Mouse (Mus musculus): ENCODE measurements around the gene Elmo3. TPM values are rescaled to one million over a fixed set of nuclear protein-coding genes. Genes with fewer than 3 reads are reported as not detected.
A peak's percentile ranks its signal among the peaks of the same experiment; 100 is the strongest.

Elmo3 gene
- total RNA-seq, 4 experiments from 2014 or later = 1.5 to 3.0 (median 2.3) TPM

- peak; percentile 85 to 96 for DNase-seq (ENCODE audit: low spot score in 2 of 2)
Measured at GRCm38 (mm10) chr8:105326141-105326672, 20.8 kb downstream of the Elmo3 start, which contains the start of the genes Lrrc29 and Tmem208. Gene Lrrc29 (minus strand): TSS chr8:105326278. Gene Tmem208 (plus strand): TSS chr8:105326354.

DNA sequence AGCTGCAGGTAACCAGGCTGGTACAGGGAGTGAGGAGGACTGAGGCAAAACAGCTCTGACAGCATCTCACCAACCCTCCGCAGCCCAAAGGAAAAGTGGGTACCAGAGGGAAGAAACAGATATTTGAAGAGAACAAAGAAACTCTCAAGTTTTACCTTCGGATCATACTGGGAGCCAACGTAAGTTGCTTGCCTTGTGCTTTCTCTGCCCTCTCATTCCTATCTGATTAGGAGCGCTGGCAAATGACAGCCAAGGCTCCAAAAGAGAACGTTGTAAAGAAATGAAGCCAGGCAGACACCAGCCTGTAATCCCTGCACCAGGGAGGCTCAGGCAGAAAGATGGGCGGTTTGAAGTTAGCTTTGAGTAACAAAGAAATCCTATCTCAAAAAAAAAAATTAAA, 21.6 kb downstream of the Elmo3 start:
- DNase-seq (ENCODE audit: low spot score in 2 of 2) = no peak

- DNase-seq (ENCODE audit: low spot score in 2 of 2) = no peak
Measured at GRCm38 (mm10) chr8:105330325-105330724, 24.9 kb downstream of the Elmo3 start.

- DNase-seq (ENCODE audit: low spot score in 2 of 2) = no peak
Measured at GRCm38 (mm10) chr8:105331469-105331868, 26.1 kb downstream of the Elmo3 start.

DNA sequence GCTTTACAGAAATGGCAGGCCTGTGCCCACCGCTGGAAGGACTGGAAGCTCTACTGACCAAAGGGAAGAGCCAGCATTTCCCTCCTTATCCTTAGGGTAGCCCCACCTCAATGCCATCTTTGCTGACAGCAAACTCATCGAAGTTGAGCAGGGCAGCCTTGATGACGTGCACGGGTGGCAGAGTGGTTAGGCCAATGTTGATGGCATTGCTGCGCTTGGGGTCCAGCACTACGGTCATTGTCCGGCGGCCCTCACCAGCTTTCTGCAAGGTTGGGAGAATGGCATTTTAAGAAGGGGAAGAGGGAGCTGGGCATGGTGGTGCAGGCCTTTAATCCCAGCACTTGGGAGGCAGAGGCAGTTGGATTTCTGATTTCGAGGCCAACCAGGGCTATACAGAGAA, 26.5 kb downstream of the Elmo3 start:
- DNase-seq (ENCODE audit: low spot score in 2 of 2) = no peak

- DNase-seq (ENCODE audit: low spot score in 2 of 2) = no peak
Measured at GRCm38 (mm10) chr8:105332523-105332922, 27.1 kb downstream of the Elmo3 start.

- DNase-seq (ENCODE audit: low spot score in 2 of 2) = no peak
Measured at GRCm38 (mm10) chr8:105336373-105337130, 31.2 kb downstream of the Elmo3 start.

- DNase-seq (ENCODE audit: low spot score in 2 of 2) = no peak
Measured at GRCm38 (mm10) chr8:105338992-105339391, 33.6 kb downstream of the Elmo3 start.

- no peak for DNase-seq (ENCODE audit: low spot score in 2 of 2)
Measured at GRCm38 (mm10) chr8:105339886-105340635, 34.7 kb downstream of the Elmo3 start.

- no peak for DNase-seq (ENCODE audit: low spot score in 2 of 2)
Measured at GRCm38 (mm10) chr8:105341399-105341798, 36.0 kb downstream of the Elmo3 start.

- DNase-seq (ENCODE audit: low spot score in 2 of 2) = no peak
Measured at GRCm38 (mm10) chr8:105342768-105343167, 37.4 kb downstream of the Elmo3 start.

GRCm38 (mm10) chr8:105343791-105344574, 38.6 kb downstream of the Elmo3 start:
- no peak for DNase-seq (ENCODE audit: low spot score in 2 of 2)

- no peak for DNase-seq (ENCODE audit: low spot score in 2 of 2)
Measured at GRCm38 (mm10) chr8:105345061-105345975, 39.9 kb downstream of the Elmo3 start.

DNA sequence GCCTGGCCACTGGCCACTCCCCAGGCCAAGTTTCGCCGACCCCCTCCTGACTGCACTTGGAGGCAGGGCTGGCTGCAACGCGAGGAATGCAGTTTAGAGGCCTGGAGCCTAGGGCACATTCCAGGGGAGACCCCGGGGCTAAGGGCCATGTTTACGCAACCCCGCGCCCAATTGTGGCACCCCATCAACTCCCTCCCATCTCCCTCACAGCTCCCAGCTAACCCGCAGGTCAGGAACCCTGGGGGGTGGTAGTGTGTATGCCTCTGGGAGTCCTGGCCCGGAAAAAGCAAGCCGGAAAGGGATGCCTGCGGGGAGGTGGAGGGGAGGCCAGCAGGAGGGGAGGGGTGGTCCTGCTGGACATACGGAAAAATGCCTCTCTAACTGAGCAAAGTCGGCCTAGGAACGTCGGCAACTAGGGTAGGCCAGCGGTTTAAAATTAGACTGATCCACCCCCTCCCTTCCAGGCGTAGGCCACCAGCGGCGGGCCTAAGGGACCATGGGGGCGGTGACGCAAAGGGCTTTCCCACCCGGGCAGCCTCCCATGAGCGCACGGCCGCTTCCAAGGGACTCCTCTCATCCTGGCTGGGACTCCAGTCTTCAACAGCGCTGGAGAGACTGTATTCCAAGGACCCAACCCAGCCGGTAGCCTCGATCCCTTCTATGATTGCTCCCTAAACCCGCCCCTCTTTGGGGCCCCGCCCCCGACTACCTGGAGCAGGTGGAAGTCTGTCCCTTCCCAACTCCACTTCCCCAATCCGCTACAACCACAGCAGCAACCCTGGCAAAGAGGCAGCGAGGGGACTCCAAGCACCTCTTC, 41.4 kb downstream of the Elmo3 start:
- DNase-seq (ENCODE audit: low spot score in 2 of 2) = peak in 1 of 2 experiments; percentile 45

DNA sequence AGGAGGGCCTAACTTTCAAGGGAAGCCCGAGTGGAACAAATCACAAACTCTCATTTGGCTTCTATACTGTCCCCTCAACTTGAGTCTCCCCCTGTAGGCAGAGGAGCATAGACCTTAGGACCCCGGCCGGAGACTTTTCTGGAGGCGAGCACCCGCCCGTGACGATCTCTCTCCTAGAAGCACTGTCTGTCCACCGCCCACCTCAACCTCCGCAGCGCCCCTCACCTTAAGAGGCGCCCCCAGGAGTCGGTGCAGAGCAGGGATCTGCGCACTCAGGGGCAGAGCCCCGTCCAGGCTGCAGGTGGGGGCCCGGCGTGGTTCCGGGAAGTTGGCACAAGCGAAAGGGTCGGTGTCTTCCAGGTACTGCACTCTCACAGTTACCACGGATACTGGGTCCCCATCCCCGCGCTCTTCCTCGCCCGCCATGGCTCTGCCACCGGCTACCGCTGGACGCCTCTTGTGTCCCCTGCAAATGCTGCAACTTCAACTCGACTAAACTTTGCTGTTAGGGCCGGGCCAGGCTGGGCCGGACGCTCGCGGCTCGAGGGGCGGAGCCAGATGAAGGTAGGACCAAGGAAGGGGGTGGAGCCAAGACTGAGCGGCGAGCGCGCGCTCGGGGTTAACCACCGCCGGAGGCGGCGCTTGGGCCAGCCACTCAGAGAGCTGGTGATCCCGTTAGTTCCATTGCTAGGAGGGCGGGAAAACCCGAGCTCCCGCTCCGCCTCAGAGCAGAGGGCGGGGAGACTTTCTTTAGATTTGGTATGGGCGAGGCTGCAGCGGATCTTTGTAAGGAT, 42.2 kb downstream of the Elmo3 start, which contains the start of gene Fhod1:
Fhod1 (minus strand) TSS at position 526 of the 794 bp plus-strand sequence.
- peak; percentile 59 to 89 for DNase-seq (ENCODE audit: low spot score in 2 of 2)

- DNase-seq (ENCODE audit: low spot score in 2 of 2) = peak; percentile 47 to 50
Measured at GRCm38 (mm10) chr8:105348450-105349095, 43.2 kb downstream of the Elmo3 start, which contains the start of gene Slc9a5. Gene Slc9a5 (plus strand): TSS chr8:105348843.

DNA sequence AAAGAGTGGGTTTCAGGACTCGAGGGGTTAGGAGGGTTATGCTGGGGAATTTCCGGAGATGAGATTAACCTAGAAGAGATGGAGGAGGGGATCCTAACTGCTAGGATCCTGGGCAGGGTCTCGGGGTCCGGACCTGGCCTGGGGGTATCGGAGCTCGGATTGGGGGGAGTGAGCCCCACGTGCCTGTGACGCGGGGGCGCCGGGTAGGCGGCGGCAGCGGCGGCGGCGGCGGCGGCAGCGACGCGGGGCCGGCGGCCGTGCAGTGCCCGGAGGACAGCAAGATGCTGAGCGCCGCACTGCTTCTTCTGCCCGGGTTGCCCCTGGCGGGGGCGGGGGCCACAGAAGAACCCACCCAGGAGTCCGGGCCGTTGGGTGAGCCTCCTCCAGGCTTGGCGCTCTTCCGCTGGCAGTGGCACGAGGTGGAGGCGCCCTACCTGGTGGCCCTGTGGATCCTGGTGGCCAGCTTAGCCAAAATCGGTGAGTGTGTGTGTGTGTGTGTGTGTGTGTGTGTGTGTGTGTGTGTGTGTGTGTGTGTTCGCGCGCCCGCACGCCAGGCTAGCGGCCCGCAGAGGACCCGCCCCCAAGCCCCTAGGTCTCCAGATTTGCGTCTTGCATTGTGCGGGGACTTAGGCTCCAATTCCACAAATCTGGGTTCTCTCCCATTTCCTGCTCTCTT, 43.8 kb downstream of the Elmo3 start:
- DNase-seq (ENCODE audit: low spot score in 2 of 2) = no peak
